Mouse (Mus musculus): ENCODE results near the gene Ttll5.

- TF ChIP-seq CTCF (IDR thresholded peaks at IDR 0.05; ENCODE audit: low read depth) (no peak), EP300 (optimal IDR thresholded peaks at IDR 0.05) (no peak)
These were observed 30.4 kb upstream of the Ttll5 start for GRCm38 (mm10) chr12:85794094-85794493.

Data from stomach, postnatal 0 days (tissue).